Mouse (Mus musculus) thymus, postnatal 25 days (tissue): ENCODE measurements around the gene Wt1.

Source experiments
- DNase-seq: peaks from one replicate; pipeline ENCODE4 v3.0.0; 2022

Wt1 gene

DNA sequence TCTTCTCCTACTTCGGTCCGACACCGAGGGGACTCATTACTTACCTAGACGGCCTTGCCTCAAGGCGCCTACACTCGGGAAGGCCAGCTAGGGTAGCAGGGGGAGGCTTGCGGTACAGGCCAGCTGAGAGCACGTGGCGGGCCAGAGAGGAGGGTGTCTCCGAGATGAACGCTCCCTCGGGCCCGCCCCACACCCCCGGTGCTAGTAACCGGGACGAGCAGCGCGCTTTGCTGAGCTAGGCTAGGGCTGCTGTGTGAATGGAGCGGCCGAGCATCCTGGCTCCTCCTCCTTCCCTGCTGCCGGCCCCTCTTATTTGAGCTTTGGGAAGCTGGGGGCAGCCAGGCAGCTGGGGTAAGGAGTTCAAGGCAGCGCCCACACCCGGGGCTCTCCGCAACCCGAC is at the start of gene Wt1:
Wt1 (plus strand) TSS at position 251 of the 400 bp plus-strand sequence.
- DNase-seq, result no peak

DNA sequence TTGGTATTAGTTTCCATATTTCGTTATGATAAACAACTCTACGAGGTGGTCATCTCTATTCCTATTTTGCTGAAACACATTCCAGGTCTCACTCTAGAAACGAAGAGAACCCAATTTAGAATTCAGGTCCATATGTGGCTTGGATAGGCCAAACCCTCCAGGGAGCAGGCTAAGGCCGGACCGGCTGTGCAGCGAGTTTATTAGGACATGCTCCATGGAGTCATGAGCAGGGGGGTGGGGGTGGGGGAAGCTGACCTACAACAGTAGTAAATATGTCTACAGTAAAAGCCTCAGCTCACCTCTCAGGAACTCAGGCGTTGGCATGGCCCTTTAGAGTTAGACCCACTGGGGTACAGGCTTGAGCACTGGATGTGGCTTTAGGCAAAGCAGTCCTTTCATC is 49.2 kb upstream of the Wt1 start:
- DNase-seq, result no peak

DNA sequence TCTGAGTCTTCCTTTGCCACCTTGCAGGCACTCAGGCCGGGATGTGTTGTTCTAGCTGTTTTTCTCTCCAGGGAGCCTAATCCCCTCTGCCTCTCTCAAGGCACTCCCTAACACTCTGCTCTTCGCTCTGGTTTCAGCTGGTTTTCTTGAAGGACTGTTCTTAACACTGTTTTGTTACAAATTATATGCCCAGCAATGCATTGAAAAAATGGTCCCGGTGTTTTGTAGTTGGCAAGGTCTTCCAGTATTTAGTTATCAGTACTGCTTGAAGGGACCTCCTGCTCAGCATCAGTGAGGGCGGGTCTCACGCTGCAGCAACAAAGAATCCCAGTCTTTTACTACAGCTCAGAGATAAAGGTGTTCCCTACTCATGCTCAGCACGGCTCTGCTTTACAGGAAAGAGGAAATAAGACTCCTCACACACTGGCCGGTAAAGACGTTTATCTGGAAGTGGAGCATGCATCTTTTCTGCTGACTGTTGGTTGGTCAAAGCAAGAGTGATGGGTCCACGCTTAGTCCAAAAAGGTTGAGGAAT is 44.0 kb upstream of the Wt1 start:
- DNase-seq, result no peak

DNA sequence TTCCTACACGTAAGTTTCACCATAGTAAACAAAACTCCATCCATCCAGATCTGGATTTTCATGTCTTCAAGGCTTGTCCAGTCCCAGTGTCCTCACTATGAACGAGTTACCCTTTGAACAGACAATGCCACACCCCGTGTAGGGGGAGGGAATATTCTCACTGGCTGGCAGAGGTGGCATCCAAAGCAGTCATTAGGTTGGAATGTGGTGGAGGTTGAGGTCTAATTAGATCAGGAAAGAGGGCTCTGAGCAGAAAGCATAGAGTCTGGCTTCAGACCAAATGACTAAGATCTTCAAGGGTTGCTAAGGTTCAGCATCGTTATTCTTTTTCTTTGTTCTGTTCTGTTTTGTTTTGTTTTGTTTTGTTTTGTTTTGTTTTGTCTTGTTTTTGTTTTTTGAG is 42.3 kb upstream of the Wt1 start:
- DNase-seq, result no peak

DNA sequence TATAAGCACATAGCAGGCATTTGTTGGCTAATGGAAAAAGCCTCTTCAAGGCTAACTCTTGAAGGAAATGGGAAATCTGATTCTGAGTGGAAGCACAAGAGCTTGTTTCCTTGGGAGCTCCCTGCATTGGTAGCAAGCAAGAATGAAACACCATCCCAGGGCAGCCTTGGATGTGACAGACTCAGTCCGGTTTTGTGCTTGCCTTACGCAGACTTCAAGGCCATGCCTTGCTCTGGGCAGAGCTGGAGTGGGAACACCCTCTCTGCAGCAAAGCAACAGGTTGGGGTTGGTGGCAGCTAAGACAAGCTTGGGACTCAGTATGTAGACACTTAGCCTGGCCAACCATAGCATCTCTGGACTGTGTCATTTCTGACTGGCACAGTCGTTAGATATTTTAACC is 40.2 kb upstream of the Wt1 start:
- no peak for DNase-seq

DNA sequence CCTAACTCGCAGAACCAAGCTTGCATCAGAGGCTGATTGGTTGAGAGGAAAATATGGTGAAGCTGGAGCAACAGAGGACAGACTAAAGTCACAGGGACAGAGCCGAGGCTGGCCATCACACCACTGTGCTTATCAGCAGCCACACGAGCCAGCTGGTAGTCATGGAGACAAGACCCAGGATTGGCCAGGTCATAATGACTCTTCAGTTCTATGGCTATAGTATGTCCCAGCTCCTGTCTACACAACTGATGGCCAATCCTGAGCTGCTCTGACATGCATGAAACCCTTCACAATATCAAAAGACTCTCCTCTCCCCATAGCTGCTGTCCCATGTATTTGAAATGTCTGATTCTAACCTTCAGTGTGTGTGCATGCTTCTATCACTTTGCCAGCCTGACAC is 38.3 kb upstream of the Wt1 start:
- DNase-seq, result no peak

DNA sequence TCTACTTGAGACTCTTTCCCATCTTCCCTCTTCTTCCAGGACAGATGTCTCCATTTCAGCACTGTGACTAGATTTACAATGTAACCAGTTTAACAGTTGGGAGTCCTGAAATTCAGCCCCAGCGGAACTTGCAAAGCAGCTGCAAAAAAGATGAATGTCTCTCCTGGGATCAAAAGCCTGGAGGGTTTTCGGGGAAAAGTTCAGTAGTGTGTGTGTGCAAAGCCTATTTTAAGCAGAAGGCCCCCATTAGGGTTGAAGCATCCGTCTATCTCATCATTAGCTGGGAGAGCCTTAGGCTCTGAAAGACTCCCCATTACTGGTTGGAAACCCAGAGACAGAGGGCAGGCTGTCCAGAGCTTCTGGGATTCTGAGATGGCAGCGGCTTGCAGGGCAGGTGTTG is 37.2 kb upstream of the Wt1 start:
- DNase-seq, result no peak

DNA sequence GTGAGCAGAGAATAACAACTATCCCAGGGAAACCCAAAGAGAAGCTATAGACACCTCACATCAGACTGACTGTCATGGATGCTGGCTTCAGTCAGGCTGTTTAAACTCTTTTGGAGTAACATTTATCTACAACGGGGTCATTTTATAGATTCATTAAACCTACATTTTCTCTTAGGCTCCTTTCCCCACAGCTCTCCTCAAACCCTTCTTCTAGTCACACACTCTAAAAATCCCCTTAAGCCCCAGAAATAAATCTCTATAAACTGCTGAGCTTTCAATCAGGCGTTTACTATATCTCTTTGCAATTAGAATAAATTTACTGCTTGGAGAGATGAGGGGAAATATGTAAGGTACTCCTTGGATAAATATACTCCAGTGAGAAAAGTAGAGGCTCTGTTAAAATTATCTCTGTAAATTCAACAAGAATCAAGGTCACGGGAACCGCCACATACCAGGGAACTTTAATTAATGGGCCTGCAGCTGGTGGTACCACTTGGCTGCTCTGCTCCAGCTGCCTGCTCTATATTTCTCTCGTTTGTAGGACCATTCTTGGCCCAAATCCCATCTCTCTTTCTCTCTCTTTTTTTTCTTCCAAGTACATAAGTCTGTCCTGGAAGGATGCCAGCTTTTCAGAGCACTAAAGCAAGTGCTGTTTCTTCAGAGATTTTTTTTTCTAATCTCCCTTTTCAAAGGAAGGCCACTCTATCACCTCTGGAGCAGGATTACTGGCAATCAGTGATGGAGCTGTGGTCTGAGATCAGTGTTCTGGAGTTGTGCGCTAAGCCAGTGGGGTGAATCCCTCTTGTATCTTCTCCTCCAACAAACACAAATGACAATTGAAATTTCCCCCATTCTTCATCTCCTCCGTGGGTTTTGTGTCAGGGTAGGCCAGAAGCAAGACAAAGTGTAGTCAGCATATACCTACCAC is 36.5 kb upstream of the Wt1 start:
- DNase-seq, result no peak

DNA sequence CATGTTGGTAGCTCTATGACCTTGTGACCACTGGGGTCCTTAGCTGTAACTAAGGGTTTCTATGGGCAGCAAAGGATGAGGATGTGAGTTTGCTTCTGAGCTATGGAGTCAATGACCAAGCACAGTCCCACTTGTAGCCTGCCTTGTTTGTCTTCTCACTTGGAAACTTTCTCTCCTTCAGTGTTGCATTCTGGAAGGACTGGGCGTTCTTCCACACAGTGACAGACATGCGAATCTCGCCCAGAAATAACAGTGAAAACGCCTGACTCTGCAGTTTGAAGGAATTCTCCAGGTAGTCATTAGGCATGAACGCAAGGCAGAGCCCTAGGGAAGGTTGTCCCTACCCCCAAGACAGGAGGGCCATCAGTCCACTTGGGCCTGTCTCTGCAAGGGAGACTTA is 35.3 kb upstream of the Wt1 start:
- no peak for DNase-seq

DNA sequence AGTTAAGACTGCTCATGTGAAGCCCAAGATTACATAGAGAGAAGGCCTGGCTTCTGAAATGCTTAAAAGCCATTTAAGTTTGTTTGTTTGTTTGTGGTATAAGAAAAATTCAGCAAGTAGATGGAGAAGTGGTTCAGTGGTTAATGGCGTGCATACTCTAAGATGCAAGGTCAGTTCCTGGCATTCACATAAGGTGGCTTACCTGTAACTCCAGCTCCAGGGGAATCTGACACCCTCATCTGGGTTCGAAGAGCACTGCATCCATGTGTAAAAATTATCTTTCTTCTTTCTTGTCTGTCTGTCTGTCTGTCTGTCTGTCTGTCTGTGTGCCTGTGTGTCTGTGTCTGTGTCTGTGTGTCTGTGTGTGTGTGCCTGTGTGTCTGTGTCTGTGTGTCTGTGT is 34.6 kb upstream of the Wt1 start, which contains the start of gene Gm11060:
Gm11060 (plus strand) TSS at position 301 of the 400 bp plus-strand sequence.
- DNase-seq, result no peak

DNA sequence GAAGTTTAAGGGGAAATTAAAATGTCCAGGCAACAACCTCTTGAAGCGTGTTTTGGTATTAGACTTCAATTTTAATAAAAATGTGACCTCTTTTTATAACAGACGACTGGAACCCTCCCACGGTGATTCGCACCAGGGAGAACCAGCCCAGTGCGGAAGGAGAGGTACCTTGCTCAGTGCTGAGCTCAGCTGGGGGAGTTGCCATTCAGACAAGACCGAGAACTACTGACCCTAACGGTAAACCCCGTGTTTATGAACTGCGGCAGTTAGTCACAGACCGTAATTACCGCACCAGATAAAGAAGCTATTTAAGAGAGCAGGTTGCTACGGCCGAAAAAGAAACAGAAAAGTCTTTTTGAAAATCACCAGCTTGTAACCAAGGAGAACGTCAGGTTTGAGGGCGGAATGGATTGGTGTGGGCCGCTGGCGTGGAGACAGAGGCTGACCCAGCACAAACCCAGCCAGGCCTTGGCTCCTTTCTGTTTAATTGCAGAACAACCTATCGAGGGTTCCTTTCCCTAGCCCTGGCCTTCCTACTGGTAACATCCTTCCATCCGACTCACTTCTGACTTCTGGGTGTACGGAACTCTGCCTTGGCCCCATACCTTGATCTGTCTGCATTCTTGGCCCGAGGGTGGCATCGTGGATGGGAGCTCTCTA is 28.9 kb upstream of the Wt1 start:
- DNase-seq, result no peak

DNA sequence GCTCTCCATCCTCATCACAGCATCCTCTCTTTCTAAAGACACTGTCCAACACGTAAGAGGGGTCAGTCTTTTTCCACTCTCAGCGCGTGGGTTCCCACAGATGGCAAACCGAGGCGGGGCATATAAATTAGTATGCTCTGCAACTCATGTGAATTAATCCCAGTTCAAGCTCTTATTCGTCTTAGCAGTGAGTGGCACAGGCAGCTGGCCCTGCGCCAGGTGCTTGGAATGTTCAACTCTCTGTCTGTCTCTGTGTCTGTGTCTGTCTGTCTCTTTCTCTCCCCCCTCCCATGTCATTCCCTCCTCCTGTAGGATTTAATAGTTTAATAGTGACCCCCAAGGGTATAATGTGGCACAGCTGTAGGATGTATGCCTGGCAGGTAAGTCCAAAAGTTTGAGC is 26.9 kb upstream of the Wt1 start:
- no peak for DNase-seq

DNA sequence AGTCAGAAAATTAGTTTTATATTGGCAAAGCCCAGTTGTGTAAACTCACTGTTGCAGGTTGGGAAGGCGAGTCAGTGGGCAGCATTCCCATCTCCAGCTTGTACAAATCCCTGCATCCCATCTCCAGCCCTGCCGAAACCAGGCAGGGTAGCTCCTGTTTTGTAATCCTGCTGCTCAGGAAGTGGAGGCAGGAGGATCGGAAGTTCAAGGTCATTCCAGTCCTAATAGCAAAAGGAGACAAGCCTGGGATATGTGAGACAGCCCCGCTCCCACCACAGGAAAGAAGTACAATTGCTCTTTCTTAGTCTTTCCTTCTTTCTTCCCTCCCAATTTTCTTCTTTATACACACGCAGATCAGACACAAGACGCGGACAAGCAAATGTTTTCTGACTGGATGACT is 25.8 kb upstream of the Wt1 start:
- no peak for DNase-seq

DNA sequence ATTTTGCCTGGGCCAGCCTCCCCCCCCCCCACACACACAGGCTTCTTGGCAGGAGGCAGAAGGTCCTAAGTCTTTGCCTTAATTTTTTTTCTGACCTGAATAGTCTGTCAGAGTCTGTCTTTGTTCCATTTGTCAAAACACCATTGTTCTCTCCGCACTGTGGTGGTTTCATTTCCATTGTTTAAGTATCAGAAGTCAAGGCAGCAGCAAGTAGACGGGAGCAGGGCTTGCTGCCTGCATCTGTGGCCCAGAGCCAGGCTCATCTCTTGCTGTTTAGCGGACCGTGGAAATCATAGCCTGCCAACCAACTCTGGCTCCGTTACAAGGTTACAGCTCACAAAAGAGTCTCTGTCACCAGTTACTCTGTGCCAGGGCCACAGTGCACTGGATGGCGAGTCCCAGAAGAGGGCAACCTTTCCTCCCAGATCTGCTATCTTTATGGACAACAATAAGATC is 17.6 kb upstream of the Wt1 start:
- DNase-seq, result no peak

DNA sequence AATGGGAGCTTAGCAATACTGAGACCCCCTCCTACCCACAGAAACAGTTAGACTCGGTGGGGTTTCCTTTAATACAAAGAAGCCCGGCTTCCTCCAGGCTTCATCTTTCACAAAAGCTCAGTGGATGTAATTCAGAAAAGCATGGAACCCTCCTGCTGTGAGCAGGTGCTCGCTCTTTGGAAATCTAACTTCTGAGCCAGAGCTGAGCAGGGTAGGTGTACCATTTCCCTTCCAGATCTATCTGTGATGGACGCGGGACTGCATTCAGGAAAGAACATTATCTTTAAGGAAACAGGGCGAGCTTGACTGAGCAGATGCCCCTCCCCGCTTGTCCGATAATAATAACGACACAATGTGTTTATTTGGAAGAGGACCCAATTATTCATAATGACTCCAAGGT is 12.3 kb upstream of the Wt1 start:
- DNase-seq, result no peak

DNA sequence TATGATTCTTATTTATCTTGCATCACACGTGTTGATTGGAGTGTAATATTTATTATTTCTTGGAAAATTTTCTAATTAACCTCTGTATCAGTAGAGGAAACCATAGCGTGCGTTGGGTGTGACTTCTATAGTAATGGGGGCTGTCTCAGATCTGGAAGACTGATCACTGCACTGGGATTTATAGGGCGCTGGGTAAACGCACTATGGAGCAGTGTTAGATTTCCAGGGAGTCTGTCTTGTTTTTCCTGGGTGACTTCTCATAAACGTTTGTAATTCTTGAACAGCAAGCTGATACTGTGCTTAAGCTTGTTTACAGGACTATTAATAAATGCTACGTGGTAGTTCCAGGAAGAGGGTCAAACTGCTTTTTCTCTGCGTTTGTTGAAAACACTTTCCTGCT is 8.7 kb upstream of the Wt1 start:
- no peak for DNase-seq

DNA sequence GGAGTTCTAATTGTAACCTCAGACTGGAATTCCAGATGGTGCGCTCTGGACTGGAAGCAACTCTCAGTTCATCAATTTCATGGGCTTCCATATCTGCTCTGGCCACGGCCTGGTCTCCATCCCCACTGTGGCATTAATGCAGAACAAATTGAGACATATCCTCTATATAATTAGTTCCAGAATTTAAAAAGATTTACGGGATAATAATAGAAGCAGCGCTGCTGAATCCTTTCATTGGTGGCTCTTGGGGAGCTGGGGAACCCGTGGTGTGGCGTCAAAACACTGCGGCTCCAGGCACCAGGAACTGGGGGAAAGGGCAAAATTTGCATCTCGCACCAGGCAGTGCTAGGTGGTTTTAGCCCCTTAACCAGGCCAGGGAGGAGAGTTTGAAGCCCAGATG is 4.1 kb upstream of the Wt1 start:
- no peak for DNase-seq

DNA sequence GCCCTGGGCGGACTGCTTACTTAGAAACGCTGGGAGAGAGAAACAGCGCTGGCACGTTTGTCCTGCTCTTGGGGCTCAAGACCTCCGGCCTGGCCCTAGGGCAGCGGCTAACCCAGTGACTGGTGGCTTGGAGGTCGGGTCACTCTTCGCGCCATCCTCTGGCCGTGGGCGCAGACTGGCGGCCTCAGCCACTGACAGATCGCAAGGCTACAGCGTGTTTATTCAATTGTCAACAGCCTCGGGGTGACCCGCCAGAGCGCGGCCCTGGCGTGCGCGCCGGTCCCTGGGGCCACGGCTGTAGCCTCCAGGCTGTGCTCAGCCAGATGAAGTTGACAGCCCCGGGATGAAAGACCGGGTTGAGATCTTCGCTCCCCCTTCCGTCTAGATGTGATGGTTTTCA is 3.4 kb upstream of the Wt1 start:
- no peak for DNase-seq

DNA sequence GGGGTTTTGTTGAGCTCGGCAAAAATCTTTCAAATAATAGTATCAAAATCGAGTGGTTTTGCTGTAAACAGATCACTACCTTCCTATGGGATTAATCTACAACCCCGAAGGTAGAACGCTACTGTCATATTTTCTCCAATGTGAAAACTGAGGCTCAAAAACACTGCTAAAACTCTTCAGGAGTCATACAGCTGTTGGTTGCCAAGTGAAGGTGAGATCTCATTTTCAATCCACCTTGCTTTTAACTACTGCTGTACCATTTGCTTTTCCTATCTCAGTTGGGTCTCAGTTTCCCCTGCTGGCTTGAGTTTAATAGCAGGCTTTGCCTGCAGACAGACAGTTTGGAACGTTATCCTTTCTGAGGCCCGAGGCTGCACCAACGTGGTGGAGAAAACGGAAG is 2.9 kb upstream of the Wt1 start:
- DNase-seq, result no peak

DNA sequence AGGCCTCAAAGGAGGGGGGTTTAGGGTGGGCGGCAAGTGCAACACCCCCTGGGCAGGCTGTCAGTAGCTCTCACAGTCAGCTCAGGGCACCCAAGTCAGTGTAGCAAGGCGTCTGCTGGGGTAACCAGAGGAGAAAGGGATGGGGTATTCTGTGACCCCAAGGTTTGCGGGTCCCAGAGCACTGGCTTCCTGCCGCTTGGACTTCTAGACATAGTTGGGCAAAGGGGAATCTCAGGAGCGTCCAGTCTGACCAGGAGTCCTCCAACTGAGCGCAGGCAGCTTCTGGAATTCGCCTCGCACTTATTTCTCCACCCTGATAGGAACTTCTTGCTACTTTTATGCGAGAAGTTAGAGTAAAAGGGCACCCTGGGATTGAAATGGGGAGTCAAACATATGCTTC is 2.4 kb upstream of the Wt1 start:
- no peak for DNase-seq

DNA sequence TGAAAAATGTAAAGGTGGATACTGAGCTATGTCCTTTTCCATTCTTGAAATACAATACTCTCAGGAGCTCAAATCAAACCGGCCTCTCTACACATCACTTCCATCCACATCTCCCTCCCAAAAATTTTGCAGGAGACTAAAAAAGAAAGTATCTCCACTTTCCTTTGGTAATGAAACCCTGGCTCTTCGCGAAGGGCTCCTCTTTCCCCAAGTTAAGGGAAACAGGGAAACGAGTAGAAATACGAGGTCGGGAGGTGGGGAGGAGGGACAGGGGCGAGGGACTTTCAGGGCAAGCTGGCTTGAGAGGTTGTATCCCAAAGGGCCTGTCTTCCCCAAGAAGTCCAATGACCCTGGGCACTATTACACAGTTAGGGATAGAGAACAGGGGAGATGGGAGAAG is 1.9 kb upstream of the Wt1 start:
- DNase-seq, result no peak

DNA sequence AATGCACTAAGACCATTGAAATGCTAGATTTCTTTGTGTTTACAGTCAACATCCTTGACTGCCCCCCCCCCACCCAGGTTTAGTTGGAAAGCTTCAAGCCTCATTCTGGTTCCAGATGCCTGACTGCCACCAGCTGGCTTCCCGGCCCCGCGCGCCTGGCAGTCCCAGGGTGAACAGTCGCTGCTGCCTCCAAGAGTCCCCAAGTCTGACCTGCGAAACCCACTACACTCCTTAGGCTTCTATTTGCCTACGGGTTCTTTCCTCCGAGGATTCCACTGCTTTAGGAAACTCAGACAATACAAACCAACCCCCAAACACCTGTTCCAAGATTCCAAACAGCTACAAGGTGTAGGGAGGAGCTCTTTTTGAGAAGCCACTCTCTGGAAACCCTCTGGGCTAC is 1.1 kb upstream of the Wt1 start:
- no peak for DNase-seq

DNA sequence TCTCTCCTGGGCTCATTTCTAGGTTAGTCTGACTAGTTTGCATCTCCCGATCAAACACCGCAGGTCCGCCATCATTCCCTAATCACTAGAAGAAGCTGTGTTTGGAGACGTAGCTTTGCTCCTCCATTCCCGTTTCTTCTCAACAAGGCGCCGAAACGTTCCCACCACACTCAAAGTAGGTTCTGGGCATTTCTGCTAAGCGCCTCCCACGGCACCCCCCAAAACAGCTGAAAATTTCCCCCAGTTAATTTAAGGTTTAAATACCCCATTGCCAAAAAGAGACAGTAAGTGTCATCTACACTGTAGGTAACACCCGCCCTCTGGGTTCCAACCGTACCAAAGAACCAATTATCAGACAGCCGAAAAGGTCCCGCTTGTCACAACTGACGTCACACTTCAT is 688 bp upstream of the Wt1 start:
- DNase-seq, result no peak
